Mouse (Mus musculus): ENCODE measurements around the gene Bpifa6. TPM values are rescaled to one million over a fixed set of nuclear protein-coding genes. Genes with fewer than 3 reads are reported as not detected.
A peak's percentile ranks its signal among the peaks of the same experiment; 100 is the strongest.

Gene Bpifa6
- total RNA-seq (2014; fragmentation: Nextera tagmentation), result not detected in 2 replicates
- not detected in 2 replicates for total RNA-seq (2017)

GRCm38 (mm10) chr2:153974582-153974981, at the start of gene Bpifa6:
Gene Bpifa6, plus strand, starts transcription at chr2:153974945.
- ATAC-seq (replicated peaks; ENCODE audit: poor library complexity, severe bottlenecking), result no peak

- peak; percentile 91 for ATAC-seq (replicated peaks; ENCODE audit: poor library complexity, severe bottlenecking)
These were observed 44.8 kb upstream of the Bpifa6 start for GRCm38 (mm10) chr2:153929871-153930413.

DNA sequence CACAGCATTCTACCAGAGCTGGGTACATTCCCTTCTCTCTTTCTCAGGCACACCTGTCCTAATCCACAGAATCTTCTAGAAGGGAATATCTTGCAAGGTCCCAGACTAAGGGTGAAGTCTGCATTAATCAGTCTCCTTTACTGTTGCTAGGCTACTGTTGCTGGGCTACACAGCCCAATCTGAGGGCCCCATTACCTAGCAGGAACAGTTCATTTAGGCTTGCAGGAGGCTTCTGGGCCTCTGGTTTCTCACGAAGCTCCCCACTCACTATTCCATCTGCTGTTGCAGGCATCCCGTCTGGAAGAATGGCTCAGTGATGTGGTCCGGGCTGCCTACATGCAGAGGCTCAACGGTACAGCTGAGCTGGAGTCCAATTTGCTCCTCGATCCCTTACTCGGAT, 43.6 kb upstream of the Bpifa6 start:
- no peak for ATAC-seq (replicated peaks; ENCODE audit: poor library complexity, severe bottlenecking)

DNA sequence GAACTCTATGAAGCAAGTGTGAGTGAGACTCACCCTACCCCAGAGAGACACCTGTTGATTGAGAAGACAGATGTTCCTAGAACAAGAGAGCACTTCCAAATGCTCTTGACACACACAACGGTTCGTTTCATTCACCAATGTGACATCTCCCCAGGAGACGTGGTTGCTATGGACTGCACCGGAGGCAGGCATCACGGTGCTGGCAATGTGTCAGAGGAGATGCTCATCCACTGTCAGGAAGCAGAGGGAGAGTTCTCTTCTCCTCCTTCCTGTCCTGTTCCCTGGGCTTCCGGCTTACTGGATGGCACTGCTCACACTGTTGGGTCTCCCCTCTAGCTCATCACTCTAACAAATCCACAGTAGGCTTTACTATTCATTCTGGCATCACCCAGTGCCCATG, 41.4 kb upstream of the Bpifa6 start:
- ATAC-seq (replicated peaks; ENCODE audit: poor library complexity, severe bottlenecking), result no peak

DNA sequence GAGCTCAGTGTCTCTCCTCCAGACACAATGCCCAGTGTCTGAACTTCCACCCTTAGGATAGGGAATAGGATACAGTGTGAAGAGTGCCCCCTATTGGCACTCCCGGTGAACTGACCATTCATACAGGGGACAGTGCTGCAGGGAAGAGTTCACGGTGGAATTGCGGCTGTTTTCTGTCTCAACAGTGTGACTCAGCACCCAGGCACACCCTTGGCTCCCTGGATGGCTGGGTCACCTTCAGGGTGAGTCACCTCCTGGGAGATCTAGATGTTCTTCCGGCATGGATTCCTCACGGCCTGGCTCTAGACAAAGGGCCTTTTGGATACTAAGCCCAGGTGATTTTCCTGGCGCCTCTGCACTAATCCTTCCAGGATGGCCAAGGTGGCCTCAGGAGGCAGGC, 39.4 kb upstream of the Bpifa6 start:
- ATAC-seq (replicated peaks; ENCODE audit: poor library complexity, severe bottlenecking), result no peak

DNA sequence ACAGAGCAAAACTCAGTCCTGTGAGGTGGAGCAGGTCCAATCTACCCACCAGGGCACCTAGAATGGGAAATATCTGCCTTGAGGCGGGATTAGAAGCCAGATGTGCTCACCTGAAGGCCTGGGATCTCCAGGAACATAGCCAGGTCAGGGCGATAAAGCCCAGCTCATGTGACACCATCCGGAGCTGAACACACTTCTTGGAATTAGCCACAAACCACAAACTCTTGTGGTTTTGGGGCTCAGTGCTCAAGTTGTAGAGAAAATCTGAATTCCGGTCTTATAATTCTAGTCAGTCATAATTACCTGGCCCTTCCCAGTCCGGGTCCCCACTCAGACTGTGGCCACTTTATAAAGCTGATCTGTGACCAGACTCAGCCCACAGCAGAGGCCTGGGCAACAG, 36.9 kb upstream of the Bpifa6 start, which contains the start of gene Bpifb4:
Bpifb4 (plus strand) TSS at position 370 of the 400 bp plus-strand sequence.
- peak; percentile 10; the same call in 1 of the 2 replicates for ATAC-seq (replicated peaks; ENCODE audit: poor library complexity, severe bottlenecking)

GRCm38 (mm10) chr2:153943537-153943936, 31.2 kb upstream of the Bpifa6 start:
- ATAC-seq (replicated peaks; ENCODE audit: poor library complexity, severe bottlenecking), result peak; percentile 45; the same call in 1 of the 2 replicates

DNA sequence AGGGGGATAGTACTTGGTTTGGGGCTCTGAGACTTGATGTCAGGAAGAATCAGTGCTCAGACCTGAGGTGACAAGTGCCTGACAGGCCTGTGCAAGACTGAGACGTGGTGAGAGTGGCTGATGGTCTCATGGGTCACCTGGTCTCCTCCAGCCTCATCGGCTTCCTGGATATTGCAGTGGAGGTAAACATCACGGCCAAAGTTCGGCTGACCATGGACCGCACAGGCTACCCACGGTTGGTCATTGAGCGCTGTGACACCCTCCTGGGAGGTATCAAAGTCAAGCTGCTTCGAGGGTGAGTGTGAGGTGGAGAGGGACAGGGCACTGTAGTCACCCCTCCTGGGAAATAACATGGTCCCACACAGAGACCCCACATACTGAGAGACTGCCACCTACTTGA, 30.2 kb upstream of the Bpifa6 start:
- ATAC-seq (replicated peaks; ENCODE audit: poor library complexity, severe bottlenecking), result no peak

GRCm38 (mm10) chr2:153952897-153953296, 21.8 kb upstream of the Bpifa6 start:
- peak; percentile 58 for ATAC-seq (replicated peaks; ENCODE audit: poor library complexity, severe bottlenecking)

- ATAC-seq (replicated peaks; ENCODE audit: poor library complexity, severe bottlenecking), result peak; percentile 88
These were observed 20.9 kb upstream of the Bpifa6 start for GRCm38 (mm10) chr2:153953836-153954235.

DNA sequence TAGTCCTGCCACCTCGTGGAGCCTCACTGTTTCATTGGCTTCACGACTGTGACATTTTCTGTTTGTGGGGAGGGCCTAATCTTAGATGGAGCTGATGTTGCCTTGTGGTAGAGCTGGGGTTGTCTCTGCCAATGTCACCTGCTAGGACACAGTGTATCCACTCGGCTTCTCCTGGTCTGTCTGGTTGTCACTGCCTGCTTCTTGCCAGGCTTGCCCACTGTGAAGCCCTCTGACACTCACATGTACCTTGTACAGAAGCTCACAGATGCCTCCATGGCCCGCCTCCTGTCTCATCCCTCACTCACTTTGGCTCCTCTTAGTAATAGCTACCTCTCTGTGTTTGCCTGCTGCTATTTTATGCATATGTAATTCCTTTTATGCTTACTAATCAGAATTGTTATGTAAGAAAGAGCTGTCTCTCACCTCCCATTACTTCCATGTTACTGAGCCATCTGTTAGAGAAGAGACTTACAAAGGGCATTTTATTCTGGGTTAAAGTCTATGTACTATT, 11.9 kb upstream of the Bpifa6 start:
- no peak for ATAC-seq (replicated peaks; ENCODE audit: poor library complexity, severe bottlenecking)

DNA sequence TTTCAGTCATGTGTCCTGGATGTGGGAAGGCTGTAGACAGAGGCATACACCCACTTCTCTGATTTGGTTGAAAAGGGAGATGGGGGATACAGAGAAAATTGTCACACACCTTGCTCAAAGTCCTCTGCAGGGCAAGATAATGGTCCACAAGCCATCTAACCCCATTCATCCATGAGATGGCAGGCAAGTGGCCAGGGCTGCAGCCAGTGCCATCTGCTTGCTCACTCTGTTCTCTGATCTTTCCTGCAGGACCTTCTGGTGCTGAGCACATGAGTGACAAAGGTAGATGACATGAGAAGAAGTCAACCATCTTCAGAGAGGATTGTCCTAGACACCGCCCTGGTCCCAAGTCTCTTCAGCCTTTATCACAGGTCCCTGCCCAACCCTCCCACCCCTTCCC, 11.4 kb upstream of the Bpifa6 start:
- no peak for ATAC-seq (replicated peaks; ENCODE audit: poor library complexity, severe bottlenecking)

GRCm38 (mm10) chr2:153970221-153970620, 4.5 kb upstream of the Bpifa6 start:
- no peak for ATAC-seq (replicated peaks; ENCODE audit: poor library complexity, severe bottlenecking)

DNA sequence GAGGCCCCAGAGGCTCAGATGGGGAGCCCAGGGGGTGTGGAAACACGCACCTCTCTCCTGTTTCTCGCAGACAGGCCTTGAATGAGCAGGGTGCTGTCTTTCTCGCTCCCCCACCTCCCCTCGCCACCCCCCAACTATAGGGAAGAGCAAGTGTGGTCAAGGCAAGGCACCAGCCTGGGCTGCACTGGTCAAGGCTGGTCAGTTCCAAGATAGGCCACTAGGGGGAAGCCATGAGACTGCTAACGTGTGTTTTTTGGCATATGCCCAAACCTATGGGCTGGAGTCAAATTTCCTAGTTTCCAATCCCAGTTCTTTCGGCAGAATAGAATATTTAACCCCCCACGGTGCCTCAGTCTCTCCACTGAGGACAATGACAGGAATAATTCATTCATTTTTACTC, 21.0 kb downstream of the Bpifa6 start:
- ATAC-seq (replicated peaks; ENCODE audit: poor library complexity, severe bottlenecking), result peak; percentile 82

DNA sequence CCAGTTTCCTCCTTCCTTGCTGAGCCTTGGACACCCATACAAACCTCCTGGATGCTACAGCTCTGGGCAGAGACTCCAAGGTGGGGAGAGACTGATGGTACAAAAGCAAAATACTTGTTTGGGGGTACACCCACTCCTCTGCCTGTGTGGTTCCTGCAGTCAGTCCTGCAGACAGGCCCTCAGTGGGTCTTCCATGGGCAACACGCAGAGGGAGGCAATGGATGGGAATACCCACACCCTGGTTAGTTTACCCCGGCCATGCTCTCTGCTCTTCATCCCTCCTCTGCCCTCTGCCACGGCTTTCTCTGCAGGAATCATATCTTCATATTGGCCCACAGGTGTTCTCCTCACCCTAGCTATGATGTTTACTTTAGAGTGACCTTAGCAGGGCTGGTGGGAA, 25.8 kb downstream of the Bpifa6 start:
- no peak for ATAC-seq (replicated peaks; ENCODE audit: poor library complexity, severe bottlenecking)

GRCm38 (mm10) chr2:154001056-154001455, 26.3 kb downstream of the Bpifa6 start:
- no peak for ATAC-seq (replicated peaks; ENCODE audit: poor library complexity, severe bottlenecking)

DNA sequence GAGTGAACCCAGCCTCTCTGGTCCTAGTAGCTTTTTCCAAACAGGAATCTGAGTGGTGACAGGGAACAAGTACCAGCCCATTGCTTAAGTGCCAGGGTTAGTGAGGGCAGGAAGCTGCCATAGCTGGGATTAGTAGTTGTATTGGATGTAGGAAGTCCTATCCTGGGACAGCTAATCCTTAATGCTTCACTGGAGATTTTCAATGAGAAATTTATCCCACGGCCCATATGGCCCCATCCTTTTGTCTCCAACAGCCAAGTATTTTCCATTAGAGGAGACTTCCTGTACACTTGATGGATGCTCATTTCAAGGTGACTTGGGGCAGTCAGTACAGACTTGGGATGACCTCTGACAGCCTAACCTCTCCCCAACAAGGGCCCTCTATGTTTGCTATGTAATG, 29.7 kb downstream of the Bpifa6 start:
- no peak for ATAC-seq (replicated peaks; ENCODE audit: poor library complexity, severe bottlenecking)

DNA sequence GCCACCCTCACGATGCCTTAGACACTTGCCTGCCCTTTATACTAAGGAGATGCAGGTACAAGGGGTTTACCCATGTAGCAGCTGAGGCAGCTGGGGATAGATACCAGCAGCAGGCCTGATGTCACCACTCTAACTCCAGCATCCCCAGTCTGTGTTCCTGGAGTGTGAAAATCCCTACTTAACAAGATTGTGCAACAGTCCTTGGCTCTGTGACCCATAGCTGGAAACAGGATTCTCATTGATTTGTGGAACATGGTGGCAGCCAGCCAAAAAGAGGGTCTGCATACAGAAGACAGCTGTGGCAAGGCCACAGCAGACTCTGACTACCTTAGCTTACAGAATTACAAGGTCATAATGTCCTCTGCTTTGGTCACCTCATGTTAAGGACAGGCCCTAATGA, 30.3 kb downstream of the Bpifa6 start:
- no peak for ATAC-seq (replicated peaks; ENCODE audit: poor library complexity, severe bottlenecking)

GRCm38 (mm10) chr2:154005734-154006133, 31.0 kb downstream of the Bpifa6 start:
- no peak for ATAC-seq (replicated peaks; ENCODE audit: poor library complexity, severe bottlenecking)

- ATAC-seq (replicated peaks; ENCODE audit: poor library complexity, severe bottlenecking), result no peak
These were observed 31.6 kb downstream of the Bpifa6 start for GRCm38 (mm10) chr2:154006331-154006730.

GRCm38 (mm10) chr2:154007381-154007780, 32.6 kb downstream of the Bpifa6 start:
- ATAC-seq (replicated peaks; ENCODE audit: poor library complexity, severe bottlenecking), result no peak

DNA sequence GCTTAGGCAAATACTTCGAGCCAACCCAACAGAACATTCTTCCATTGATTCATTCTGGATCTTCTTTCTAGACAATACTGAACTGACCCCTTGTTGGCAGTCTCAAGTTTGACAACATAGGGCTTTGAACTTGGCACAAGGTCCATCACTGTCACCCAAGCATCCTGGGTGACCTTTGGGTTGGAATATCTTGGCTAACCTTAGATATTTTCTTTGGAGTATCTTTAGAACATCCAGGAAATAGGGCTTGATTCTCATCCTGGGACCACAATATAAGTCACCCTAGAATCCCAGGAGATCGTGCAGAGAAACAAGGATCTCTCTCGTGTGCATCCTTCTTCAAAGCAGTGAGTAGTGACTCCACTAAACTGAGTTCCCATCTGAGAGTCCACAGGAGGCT, 33.2 kb downstream of the Bpifa6 start, which contains the start of gene Bpifa2:
Bpifa2 (plus strand) TSS at position 301 of the 400 bp plus-strand sequence.
- no peak for ATAC-seq (replicated peaks; ENCODE audit: poor library complexity, severe bottlenecking)
